Mouse (Mus musculus) CH12.LX (cell line): ENCODE measurements around the gene Olfm4. TPM values are rescaled to one million over a fixed set of nuclear protein-coding genes. Genes with fewer than 3 reads are reported as not detected.

Source experiments
- DNase-seq: peaks from one replicate; pipeline ENCODE4 v3.0.0-alpha.2; 2013; ENCODE audit errors: extremely low read depth
- H3K27ac ChIP-seq: 2 replicates; pipeline ENCODE4 v1.5.1; 2012; ENCODE audit warnings: low read depth, mild to moderate bottlenecking, control low read depth, moderate library complexity; ENCODE audit not compliant: insufficient read depth
- H3K27me3 ChIP-seq: replicated peaks from 2 replicates; pipeline ENCODE3; 2012; ENCODE audit warnings: inconsistent platforms
- H3K36me3 ChIP-seq, 2 experiments: replicated peaks in 1 of 2; 2 replicates each; pipeline versions ENCODE3 to v1.6.1; 2012; ENCODE audit warnings: inconsistent platforms in 1 of 2, low read length in 1 of 2, mild to moderate bottlenecking in 1 of 2, mixed read lengths in 1 of 2, moderate library complexity in 1 of 2; ENCODE audit not compliant: control insufficient read depth in 1 of 2, insufficient read depth in 1 of 2
- H3K4me1 ChIP-seq, 2 experiments: 2 replicates each; pipeline ENCODE4 v1.6.1; 2012; ENCODE audit warnings: inconsistent platforms in 1 of 2, moderate library complexity in 1 of 2; ENCODE audit not compliant: insufficient read depth in 2 of 2, control insufficient read depth in 1 of 2
- H3K4me2 ChIP-seq: 2 replicates; pipeline ENCODE4 v1.6.1; 2012; ENCODE audit warnings: low read depth, mild to moderate bottlenecking, control low read depth; ENCODE audit not compliant: poor library complexity, insufficient read depth, severe bottlenecking
- H3K4me3 ChIP-seq, 3 experiments: fragments of 150-350 bp in 1 of 3; sonication (generic) in 1 of 3; replicated peaks in 1 of 3; 2 replicates each; pipeline versions ENCODE3 to v1.5.1; 2011 to 2012; ENCODE audit warnings: low read depth in 2 of 3, low read length in 2 of 3, mild to moderate bottlenecking in 2 of 3, moderate library complexity in 2 of 3, control low read depth in 1 of 3, improper control_type of control experiment in 1 of 3, inconsistent platforms in 1 of 3, mixed read lengths in 1 of 3; ENCODE audit not compliant: poor library complexity in 1 of 3
- H3K79me2 ChIP-seq: replicated peaks from 2 replicates; pipeline ENCODE4 v1.6.1; 2012; ENCODE audit warnings: mild to moderate bottlenecking, moderate library complexity; ENCODE audit not compliant: control insufficient read depth, poor library complexity, insufficient read depth, severe bottlenecking; ENCODE audit errors: extremely low read depth
- H3K9ac ChIP-seq: 2 replicates; pipeline ENCODE4 v1.6.1; 2012; ENCODE audit warnings: low read depth, mild to moderate bottlenecking, control low read depth, moderate library complexity; ENCODE audit not compliant: insufficient read depth
- H3K9me3 ChIP-seq: replicated peaks from 2 replicates; pipeline ENCODE3; 2012; ENCODE audit warnings: low read length, inconsistent platforms, mixed read lengths
- ELF1 ChIP-seq: IDR thresholded peaks from 2 replicates; pipeline ENCODE4 v1.6.1; 2014; ENCODE audit warnings: low read depth, mild to moderate bottlenecking, inconsistent platforms, low read length, improper control_type of control experiment
- EP300 ChIP-seq: IDR thresholded peaks from 2 replicates; pipeline ENCODE4 v1.6.1; 2011; ENCODE audit warnings: low read length, improper control_type of control experiment
- IRF4 ChIP-seq: IDR thresholded peaks from 2 replicates; pipeline ENCODE4 v1.6.1; 2014; ENCODE audit warnings: low read depth, mild to moderate bottlenecking, inconsistent platforms, low read length, improper control_type of control experiment
- KAT2A ChIP-seq: IDR thresholded peaks from 2 replicates; pipeline ENCODE4 v1.6.1; 2012; ENCODE audit warnings: low read length, improper control_type of control experiment, inconsistent platforms; ENCODE audit not compliant: insufficient replicate concordance
- MAFK ChIP-seq: IDR thresholded peaks from 2 replicates; pipeline ENCODE4 v1.6.1; 2011; ENCODE audit warnings: low read length, improper control_type of control experiment; ENCODE audit not compliant: insufficient replicate concordance
- MAX ChIP-seq: IDR thresholded peaks from 2 replicates; pipeline ENCODE4 v1.6.1; 2011; ENCODE audit warnings: low read length, improper control_type of control experiment
- MAZ ChIP-seq: IDR thresholded peaks from 2 replicates; pipeline ENCODE4 v1.6.1; 2012; ENCODE audit warnings: low read depth, mild to moderate bottlenecking, inconsistent platforms, low read length, improper control_type of control experiment, moderate library complexity
- MEF2A ChIP-seq: IDR thresholded peaks from 2 replicates; pipeline ENCODE4 v1.6.1; 2014; ENCODE audit warnings: low read depth, mild to moderate bottlenecking, inconsistent platforms, low read length, improper control_type of control experiment, borderline replicate concordance
- MXI1 ChIP-seq: IDR thresholded peaks from 2 replicates; pipeline ENCODE4 v1.6.1; 2011; ENCODE audit warnings: mild to moderate bottlenecking, low read depth, low read length, improper control_type of control experiment
- MYC ChIP-seq: IDR thresholded peaks from 2 replicates; pipeline ENCODE4 v1.6.1; 2011; ENCODE audit warnings: low read depth, mild to moderate bottlenecking, improper control_type of control experiment, low read length
- NRF1 ChIP-seq: IDR thresholded peaks from 2 replicates; pipeline ENCODE4 v1.6.1; 2014; ENCODE audit warnings: low read depth, mild to moderate bottlenecking, inconsistent platforms, low read length, improper control_type of control experiment, moderate library complexity
- PAX5 ChIP-seq: IDR thresholded peaks from 2 replicates; pipeline ENCODE4 v1.6.1; 2012; ENCODE audit warnings: low read length, inconsistent platforms, mixed read lengths
- POLR2AphosphoS2 ChIP-seq: IDR thresholded peaks from 2 replicates; pipeline ENCODE4 v1.6.1; 2011; ENCODE audit warnings: low read depth, low read length, improper control_type of control experiment
- RAD21 ChIP-seq: IDR thresholded peaks from 2 replicates; pipeline ENCODE4 v1.6.1; 2011; ENCODE audit warnings: low read depth, mild to moderate bottlenecking, low read length, improper control_type of control experiment, moderate library complexity
- RCOR1 ChIP-seq: conservative IDR thresholded peaks from 2 replicates; pipeline ENCODE4 v1.6.1; 2012; ENCODE audit warnings: low read depth, mild to moderate bottlenecking, inconsistent platforms, low read length, improper control_type of control experiment
- SMC3 ChIP-seq: IDR thresholded peaks from 2 replicates; pipeline ENCODE4 v1.6.1; 2011; ENCODE audit warnings: low read depth, low read length, improper control_type of control experiment
- USF1 ChIP-seq: IDR thresholded peaks from 2 replicates; pipeline ENCODE4 v1.6.1; 2014; ENCODE audit warnings: low read depth, mild to moderate bottlenecking, inconsistent platforms, low read length, improper control_type of control experiment
- USF2 ChIP-seq: conservative IDR thresholded peaks from 2 replicates; pipeline ENCODE4 v1.6.1; 2011; ENCODE audit warnings: low read depth, low read length, improper control_type of control experiment
- ZNF384 ChIP-seq: IDR thresholded peaks from 2 replicates; pipeline ENCODE4 v1.6.1; 2012; ENCODE audit warnings: low read depth, low read length, improper control_type of control experiment, inconsistent platforms
- dilution Hi-C: fragments of 300-500 bp; cut with MboI; formaldehyde crosslinking; loops from 2 replicates; pipeline ENCODE4 v1.14.3; 2020; ENCODE audit warnings: low sequenced_read_pairs; ENCODE audit not compliant: extremely low pct_unique_long_range_greater_than_20kb, extremely low pct_ligation_motif_present
- in situ Hi-C: fragments of 300-500 bp; cut with MboI; formaldehyde crosslinking; loops from 3 replicates; pipeline ENCODE4 v1.14.3; 2019; ENCODE audit warnings: low sequenced_read_pairs, low pct_ligation_motif_present, low pct_unique_long_range_greater_than_20kb, mixed read lengths
- polyA plus RNA-seq: library from polyadenylated mRNA; unstranded; fragments of >175 nt; gene quantifications from 2 replicates; pipeline ENCODE4 v1.2.1, GENCODE M21; 2012; ENCODE audit warnings: low read depth; ENCODE audit not compliant: insufficient read length
- total RNA-seq, 2 experiments: library from RNA; depleted of rRNA; stranded (reverse); fragments of 300-350 nt in 1 of 2; fragments of >200 nt in 1 of 2; gene quantifications; 2 replicates each; pipeline ENCODE4 v1.2.3; 2012 to 2014

Olfm4 gene
- total and polyA plus RNA-seq, 3 experiments, result 6.8 to 24.9 (median 13.8) TPM

DNA sequence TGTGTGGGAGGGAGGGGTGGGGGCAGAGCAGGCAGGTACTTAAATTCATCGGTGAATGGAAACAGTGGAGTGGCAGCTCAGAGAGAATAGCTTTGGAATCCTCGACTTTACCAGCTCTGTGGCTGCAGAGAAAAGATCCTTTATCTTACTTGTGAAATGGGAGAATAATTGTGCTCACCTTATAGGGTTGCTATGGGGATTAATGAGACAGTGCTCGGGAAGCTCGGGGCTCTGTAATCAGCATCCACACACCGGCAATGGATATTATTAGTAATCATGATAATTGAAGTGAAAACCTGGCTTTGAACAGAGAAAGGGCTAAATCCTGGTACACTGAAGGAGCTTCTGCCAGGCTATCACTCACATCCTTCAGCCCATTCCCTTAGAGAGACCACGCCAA is 31.1 kb downstream of the Olfm4 start:
- dilution Hi-C loops, result no loop called here
- Histone ChIP-seq H3K27me3 (no peaks in the 10 kb centered on the region), H3K4me3 (no peak overlapping the region), H3K4me1 (peaks cover 3 to 16% of the 10 kb centered on the region in 2 experiments), H3K9ac (no peak overlapping the region)
- in situ Hi-C loops, result no loop called here
- no peak for DNase-seq
- TF ChIP-seq EP300, result no peak
- TF ChIP-seq RAD21, result no peak
- TF ChIP-seq PAX5, result no peak
- no peak for TF ChIP-seq USF2
- TF ChIP-seq IRF4, result no peak
- TF ChIP-seq MEF2A, result no peak
- no peak for TF ChIP-seq MAZ
- TF ChIP-seq MAX, result no peak
- no peak for TF ChIP-seq MYC
- TF ChIP-seq, all 38 proteins: peak for 0
- H3K9me3 ChIP-seq, result no peaks in the 10 kb centered on the region
- no peak overlapping the region for H3K27ac ChIP-seq
- no peak overlapping the region for H3K4me2 ChIP-seq
- no peaks in the 10 kb centered on the region for H3K79me2 ChIP-seq
- H3K36me3 ChIP-seq, result peaks cover 7 to 46% of the 10 kb centered on the region in 2 experiments

DNA sequence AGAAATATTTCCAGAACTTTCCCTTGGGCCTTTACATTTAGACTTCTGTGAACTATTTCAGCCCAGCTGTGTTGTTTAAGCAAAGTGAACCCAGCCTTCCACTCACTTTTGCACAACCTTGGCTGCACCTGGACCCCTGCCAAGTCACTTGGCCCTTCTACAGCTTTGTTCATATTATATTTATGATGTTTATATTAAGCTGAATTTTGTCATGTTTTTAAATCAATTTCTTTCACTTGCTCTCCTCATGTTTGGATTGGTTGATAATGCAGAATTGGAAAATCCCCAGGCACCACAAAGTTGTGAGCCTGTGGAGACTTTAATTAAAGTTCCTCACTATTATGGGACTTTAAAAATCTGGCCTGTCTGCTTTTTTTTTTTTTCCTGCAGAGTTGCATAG is 32.2 kb downstream of the Olfm4 start:
- in situ Hi-C loops (no loop called here), dilution Hi-C loops (no loop called here)
- H3K9ac ChIP-seq, result no peak overlapping the region
- no peaks in the 10 kb centered on the region for H3K79me2 ChIP-seq
- no peak overlapping the region for H3K27ac ChIP-seq
- no peaks in the 10 kb centered on the region for H3K9me3 ChIP-seq
- DNase-seq, result no peak
- H3K4me1 ChIP-seq, result peaks cover 0 to 11% of the 10 kb centered on the region in 2 experiments; a peak in 2 of 4 replicates
- no peaks in the 10 kb centered on the region for H3K27me3 ChIP-seq
- H3K4me2 ChIP-seq, result no peak overlapping the region
- no peak for TF ChIP-seq KAT2A
- no peak for TF ChIP-seq USF1
- no peak for TF ChIP-seq MAFK
- no peak for TF ChIP-seq NRF1
- no peak for TF ChIP-seq MXI1
- no peak for TF ChIP-seq POLR2AphosphoS2
- no peak for TF ChIP-seq ZNF384
- TF ChIP-seq SMC3, result no peak
- TF ChIP-seq RCOR1, result no peak
- TF ChIP-seq MAZ, result no peak
- TF ChIP-seq ELF1, result no peak
- no peak for TF ChIP-seq EP300
- H3K4me3 ChIP-seq, result no peak overlapping the region
- peaks cover 8 to 45% of the 10 kb centered on the region in 2 experiments for H3K36me3 ChIP-seq
